In the genomic region with DNA sequence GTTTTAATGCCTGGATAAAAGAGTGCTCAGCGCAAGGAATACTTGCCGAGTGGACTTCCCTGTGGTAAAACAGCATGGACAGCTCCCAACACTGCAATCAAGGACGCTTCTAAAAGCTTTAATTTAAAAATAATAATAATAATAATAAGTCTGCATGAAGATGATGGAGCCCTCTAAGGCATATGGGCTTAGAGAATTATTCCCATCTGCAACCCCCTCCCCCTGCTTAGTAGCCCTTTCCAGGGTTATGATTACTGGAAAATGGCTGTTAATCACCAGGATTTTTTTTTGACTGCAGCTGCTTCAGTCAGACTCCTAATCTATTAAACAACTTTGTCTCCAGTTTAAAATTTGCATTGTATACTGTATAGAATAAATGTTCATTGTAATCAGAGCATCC, we compare ENCODE assay signal across 19 mouse cellular contexts.
"Had no signal": no experiment of that assay in that cellular context is flagged by ENCODE, and none has a peak within 500 bp of the region (broad histone marks: within the 10 kb centered on the region; RNA-seq: fewer than 3 reads in every experiment).

No protein-coding gene starts in this region.

- H3K27ac ChIP-seq: liver, embryonic 14.5 days; macrophage; midbrain, embryonic 12.5 days; midbrain, embryonic 15.5 days; neural tube, embryonic 12.5 days; neural tube, embryonic 15.5 days; stomach, postnatal 0 days had no signal

- H3K4me3 ChIP-seq: midbrain, embryonic 12.5 days; midbrain, embryonic 15.5 days; neural tube, embryonic 12.5 days; neural tube, embryonic 15.5 days had no signal

- H3K4me1 ChIP-seq: midbrain, embryonic 12.5 days; midbrain, embryonic 15.5 days; neural tube, embryonic 12.5 days; neural tube, embryonic 15.5 days had no signal

- H3K4me2 ChIP-seq: lung, embryonic 14.5 days; midbrain, embryonic 12.5 days; midbrain, embryonic 15.5 days; neural tube, embryonic 12.5 days; neural tube, embryonic 15.5 days had no signal

- H3K9me3 ChIP-seq: midbrain, embryonic 12.5 days; midbrain, embryonic 15.5 days; neural tube, embryonic 12.5 days; neural tube, embryonic 15.5 days had no signal

- H3K36me3 ChIP-seq: midbrain, embryonic 12.5 days; midbrain, embryonic 15.5 days; neural tube, embryonic 12.5 days; neural tube, embryonic 15.5 days had no signal

- H3K9ac ChIP-seq: liver, embryonic 14.5 days; liver, postnatal 0 days; lung, embryonic 14.5 days; midbrain, embryonic 12.5 days; midbrain, embryonic 15.5 days; neural tube, embryonic 12.5 days; neural tube, embryonic 15.5 days had no signal

- DNase-seq: kidney, adult 18-20 months; kidney, adult 9 months; kidney, postnatal 25 days; liver, postnatal 0 days; lung, embryonic 14.5 days; right cerebral cortex, adult 18-20 months; right cerebral cortex, postnatal 14 days; right cerebral cortex, postnatal 4 days; thymus, adult 2 months; thymus, postnatal 14 days; thymus, postnatal 4 days had no signal

- H3K27me3 ChIP-seq: midbrain, embryonic 12.5 days; midbrain, embryonic 15.5 days; neural tube, embryonic 12.5 days; neural tube, embryonic 15.5 days had no signal

- ATAC-seq: liver, postnatal 0 days; lung, postnatal 0 days; midbrain, embryonic 15.5 days had no signal
